Mouse (Mus musculus): ENCODE measurements at regions not wholly inside any gene's neighbourhood (a gene's known extent, or its start where the extent isn't known, plus 50 kb on each side); places are given as distances from the start of the nearest gene placed in this dataset.

DNA sequence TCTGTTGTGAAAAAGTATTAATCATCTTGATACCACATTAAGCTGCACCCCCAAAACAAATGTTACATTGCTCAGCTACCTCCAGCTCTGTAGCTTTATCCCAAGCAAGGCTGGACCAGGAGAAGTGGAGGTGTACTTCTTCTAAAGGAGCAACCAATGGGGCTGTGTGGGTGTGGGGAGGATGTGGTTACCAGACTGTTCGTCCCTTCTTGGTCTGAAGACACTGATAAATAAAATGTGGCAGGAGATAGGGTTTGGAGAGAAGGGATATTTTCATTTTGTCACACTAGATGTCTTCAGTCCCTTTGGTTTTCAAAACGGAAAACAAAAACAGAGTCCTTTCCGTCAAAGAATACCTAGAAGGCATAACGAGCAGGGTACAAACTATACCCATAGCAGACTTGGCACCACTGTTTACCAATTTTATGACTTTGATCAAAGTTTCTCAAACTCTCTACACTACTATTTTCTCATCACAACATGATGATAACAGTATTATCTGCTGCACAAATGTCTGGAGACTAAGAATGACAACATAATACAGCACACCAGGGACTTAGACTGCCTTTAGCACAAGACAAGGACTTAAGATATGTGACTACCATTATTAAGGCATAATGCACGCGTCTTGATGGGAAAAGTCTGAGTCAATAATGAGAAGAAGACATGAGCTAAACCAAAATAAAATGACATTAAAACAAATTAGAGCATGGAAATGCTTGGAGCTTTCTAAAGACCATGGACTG, 253.4 kb upstream of the Rag2 start:
- no peak for DNase-seq

DNA sequence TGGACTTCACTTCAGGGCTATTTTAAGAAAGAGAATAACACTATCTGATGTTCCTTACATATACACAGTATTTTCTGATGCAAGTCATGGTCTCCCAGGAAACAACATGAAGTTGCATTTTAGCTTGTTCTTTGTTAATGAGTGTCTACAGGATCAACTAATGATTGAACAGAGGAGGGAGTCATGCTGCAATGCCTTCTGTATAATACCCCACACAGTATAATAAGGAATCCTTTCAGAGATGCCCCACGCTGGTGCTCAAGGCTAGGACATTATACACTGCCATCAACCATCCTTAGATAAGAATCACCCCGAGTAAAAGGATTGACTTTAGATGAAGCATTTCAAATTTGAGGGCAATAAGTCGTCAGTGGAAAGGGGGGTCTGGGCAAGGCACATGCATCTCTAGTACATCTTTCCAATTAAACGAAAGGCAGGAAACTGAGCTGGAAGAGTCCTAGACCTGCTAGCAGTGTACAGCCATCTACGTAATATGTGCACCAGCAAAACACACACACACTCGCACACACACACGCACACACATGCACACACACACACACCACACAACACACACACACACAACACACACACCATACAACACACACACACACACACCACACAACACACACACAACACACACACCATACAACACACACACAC, 252.6 kb upstream of the Rag2 start:
- DNase-seq, result no peak

DNA sequence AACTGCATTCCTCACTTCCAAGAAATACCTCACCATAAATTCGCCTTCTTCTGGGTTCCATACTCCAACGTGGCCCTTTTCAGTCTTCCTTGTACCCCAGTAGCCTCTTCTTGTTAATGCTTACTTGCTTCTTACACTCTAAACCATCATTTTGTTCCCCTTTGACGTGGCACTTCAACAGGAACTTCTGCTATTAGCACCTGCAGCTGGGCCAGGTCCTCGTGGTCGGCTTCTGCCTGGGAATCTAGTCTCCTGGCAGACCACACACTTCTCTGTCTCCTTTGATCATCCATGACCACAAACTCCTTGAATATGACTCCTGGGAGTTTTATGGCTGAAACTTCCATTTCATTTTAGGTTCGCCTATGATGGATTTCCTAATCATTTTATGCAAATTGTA, 243.9 kb upstream of the Rag2 start:
- DNase-seq, result no peak

DNA sequence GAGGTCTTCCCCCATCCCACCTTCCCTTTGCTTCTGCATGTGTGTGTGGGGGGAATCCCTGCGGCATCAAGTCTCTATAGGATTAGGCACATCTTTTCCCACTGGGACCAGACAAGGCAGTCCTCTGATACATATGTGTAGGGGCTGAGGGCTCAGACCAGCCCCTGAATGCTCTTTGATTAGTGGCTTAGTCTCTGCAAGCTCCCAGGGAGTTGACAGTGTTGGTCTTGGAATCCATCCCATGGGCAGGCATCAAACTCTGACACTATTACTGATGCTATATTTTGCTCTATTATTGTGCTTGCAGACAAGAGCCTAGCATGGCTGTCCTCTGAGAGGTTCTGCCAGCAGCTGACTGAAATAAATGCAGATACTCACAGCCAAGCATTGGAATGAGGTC, 209.5 kb upstream of the Rag2 start:
- no peak for DNase-seq

DNA sequence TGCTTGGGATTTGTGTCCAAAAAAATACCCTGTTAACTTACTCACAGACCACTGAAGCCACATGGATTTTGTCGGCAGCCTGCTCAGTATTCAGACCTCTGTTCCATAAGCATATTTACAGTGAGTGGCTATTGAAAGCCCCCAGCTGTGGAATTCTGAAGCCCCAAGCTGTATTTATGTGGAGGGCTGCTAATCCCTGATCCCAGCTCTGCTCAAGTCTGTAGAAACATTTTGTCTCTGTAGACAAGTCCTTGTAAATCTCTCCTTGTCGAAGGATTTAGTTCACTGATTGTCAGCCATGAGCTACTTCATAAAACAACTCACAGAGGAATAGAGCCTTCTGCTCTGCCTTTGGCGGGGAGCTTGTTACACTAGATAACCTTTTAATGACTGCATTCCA, 207.8 kb upstream of the Rag2 start:
- no peak for DNase-seq

DNA sequence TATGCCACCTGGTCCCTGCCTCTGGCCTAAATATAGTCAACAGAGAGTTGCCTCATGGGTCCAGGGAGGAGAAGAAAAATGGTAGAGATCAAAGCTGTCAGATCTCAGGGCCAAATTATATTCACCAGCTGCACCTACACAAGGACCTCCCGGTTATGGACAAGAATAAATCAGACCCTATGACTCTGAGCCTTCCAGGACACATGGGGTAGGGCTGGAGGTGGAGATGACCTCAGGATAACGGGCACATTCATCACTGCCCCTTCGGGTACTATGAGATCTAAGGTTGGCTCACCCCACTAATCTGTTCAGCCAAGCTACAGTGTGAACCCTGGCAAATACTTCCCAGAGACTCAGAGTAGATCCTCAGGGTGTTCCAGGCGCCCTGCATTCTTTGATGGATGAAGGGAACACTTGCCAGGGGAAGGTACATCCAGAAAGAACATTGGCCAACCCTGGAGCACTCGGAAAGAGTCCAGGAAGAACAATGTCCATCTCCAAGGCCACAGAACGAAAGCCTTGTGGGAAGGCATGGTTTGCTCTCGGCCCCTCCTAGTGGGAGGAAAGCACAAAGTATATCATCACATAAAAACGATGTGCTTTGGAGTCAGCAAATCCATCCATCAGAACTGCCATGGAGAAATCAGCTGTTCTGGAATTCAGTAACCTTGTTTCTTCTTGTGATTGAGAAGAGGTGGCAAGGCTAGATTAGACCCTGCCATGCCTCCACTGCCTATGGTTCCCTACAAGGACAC, 191.2 kb upstream of the Rag2 start:
- DNase-seq, result peak; percentile 2

DNA sequence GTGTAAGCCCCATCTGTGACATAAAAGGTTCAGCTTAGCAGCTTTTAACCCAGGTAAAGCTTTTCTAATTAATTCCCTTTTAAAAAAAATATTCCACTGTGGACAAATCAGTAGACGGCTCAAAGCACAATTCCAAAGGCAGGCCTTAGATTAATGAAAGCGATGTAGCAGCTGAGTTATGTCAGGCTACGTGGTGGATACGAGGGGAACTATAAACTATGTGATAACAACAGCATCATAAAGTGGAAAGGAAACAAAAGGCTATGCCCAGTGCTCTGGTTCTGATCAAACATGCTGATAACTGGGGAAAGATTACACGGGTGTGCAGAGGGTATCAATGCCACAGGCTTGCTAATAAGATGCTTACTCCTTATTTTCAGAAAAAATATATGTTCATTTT, 184.3 kb upstream of the Rag2 start:
- no peak for DNase-seq

DNA sequence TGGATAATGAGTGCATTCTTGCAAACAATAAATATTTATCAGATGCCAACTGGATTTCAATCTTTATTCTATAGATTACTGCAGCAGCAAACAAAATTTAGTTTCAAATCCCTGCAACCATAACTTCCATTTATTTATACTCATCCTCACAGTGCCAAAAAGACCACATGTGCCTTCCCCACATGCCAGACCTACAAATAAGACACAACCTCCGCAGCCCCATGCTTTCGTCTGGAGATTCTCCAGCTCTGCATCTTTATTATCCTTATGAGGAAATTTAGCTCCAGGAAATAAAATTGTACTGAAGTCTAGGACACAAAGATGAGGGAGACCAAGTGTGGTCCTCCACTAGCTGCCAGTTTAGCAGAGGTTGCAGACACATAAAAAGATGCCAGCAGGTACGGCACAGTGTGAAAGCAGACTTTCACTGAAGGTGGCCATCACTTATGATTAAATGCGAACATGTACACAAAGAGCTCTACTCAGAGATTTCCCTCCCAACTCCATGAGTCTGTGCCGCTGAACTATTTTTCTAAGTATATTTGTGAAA, 183.4 kb upstream of the Rag2 start:
- no peak for DNase-seq

DNA sequence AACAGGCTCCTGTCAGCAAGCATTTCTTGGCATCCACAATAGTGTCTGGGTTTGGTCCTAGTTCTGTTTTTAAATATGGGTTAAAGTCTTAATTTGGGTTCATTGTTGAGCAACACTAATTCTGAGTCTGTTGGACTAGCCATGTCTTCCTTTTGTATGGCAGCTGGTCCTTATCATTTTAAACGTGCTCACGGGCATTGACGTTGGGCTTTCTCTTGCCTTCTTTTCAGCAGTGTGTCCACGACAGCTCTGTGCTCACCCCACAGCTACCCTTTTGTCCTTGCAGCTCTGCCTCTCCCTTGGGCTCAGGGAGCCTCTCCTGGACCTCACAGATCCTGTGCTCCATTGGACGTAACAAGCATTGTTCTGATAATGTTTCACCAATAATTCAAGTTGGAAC, 168.9 kb upstream of the Rag2 start:
- no peak for DNase-seq

DNA sequence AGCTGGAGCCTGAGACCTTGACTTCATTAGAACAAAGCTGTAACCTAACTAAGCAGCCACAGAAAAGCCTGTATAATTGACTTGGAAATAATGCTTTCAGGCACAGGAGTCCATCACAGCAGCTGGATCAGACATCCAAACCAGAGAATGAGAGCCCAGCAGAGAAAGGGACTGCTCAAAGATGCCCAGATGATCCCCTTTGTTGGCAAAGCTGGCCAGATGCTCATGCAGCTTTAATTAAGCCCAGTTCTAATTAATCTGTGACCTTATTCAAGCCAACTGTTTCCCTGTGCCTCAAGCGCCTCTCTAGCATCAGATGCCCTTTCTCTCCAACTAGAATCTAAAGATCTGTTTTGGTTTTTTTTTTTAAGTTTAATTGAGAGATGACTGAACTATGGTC, 165.6 kb upstream of the Rag2 start:
- DNase-seq, result no peak

DNA sequence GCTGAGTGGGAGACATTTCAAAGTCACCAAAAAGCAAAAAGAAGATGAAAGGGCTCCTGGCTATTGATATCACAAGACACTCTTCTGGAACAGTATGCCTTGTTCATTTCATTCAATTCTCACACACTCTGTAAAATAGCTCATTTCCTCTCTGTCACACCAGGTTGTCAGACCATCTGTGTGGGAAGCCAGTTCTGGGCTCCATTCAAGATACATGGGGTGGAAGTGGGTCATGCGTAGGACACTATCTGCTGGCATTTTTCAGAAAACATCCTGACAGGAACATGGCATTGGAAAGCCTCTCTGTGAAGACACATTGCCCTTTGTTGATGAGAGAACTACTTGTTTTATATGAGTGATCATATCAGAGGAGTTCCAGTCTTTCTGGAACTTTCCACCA, 162.1 kb upstream of the Rag2 start:
- no peak for DNase-seq

DNA sequence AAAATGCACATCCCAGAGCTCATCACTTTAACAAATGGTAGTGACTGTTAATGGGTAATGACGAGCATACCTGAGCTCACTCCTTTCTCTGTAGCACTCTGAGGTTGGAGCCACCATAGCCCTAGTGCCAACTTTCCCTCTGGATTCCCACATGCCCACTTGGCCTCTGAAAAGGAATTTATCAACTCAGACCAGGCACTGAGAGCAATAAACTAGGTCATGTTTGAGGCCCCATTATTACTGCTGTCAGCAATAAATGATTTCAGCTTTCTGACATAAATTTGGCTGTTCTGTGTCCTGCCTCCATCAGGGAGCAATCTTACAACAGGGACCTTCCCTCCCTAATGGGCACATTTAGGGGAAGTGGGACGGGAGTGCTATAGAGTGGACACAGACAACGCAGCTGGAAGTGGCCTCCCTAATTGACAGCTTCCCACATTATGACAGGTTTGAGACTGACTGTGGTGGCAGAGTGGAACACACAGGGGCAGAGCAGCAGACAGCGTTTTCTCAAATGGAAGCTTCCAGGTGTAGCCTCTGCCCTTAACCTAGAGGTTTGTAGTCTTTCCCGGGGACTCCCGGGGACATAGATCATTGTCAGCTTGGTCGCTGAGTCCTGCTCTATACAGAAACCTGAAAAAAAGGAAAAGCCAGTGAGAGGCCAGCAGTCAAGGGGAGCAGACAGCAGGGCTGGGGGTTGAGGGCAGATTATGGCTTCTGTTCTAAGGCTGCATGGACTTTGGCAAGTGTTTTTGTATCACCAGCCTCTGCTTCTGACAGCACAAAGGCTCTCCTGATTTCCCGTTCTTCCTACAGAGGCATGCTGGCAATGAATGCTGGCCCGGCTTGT, 160.0 kb upstream of the Rag2 start:
- DNase-seq, result no peak

DNA sequence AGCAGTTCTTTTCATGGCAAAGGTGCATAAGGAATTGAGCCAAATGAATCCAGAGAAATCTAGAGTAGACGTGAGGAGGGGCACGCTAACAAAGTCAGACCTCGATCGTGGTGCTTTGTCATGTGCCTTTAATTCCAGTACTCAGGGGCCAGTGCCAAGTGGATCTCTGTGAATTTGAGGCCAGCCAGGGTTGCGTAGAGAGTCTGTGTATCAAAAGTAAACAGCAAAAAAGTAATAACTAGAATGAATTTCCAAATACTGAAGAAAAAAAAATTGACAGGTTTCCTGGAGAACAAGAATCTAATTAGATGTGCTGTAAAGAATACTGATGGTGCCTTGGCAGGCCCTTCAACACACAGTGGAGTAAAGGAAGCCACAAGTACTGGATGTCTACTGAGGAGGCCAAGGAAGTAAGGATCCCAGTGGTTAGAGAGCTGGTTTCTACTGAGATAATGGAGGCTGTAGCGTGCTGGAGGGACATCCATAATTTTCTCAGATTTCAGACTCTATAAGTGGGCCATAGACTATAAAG, 153.9 kb upstream of the Rag2 start:
- DNase-seq, result no peak

DNA sequence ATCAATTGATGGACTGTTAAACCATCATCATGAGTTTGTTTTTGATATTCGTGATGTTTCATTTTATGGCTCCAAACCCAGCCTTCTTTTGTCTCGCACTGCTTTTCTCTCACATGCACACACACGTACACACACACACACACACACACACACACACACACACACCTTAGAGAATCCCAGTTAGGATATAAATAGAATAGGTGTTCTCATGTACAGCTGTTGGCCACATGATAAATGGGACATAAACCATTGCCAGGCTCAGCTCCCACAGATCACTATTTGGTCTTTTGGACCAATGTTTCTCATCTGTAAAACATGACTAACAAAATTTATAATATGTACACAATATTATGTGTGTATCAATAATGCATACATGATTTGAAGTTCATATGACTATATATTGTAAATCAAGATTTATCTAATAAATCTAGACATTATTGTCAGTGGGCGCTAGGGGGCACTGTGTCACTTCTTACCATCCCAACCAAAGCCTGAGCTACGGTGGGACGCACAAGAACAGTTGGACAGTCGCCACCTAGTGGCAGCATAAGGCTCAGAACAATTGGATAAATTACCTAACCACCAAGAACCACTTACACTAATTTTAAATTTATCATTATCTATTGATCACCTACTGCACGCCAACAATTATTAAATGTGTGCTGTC, 151.9 kb upstream of the Rag2 start:
- DNase-seq, result peak; percentile 89

DNA sequence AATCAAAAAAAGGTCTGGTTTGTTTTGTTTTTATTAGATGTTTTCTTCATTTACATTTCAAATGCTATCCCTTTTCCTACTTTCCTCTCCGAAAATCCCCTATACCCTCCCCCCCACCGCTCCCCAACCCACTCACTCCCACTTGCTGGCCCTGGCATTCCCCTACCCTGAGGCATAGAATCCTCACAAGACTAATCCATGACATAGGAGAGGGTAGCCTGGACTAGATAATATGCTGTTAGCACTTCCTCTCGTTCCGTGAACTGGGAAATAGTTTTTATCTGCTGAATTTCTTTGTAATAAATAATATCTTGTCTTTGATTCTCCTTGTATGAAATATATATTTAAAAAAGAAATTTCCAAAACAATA, 151.4 kb upstream of the Rag2 start:
- DNase-seq, result no peak

DNA sequence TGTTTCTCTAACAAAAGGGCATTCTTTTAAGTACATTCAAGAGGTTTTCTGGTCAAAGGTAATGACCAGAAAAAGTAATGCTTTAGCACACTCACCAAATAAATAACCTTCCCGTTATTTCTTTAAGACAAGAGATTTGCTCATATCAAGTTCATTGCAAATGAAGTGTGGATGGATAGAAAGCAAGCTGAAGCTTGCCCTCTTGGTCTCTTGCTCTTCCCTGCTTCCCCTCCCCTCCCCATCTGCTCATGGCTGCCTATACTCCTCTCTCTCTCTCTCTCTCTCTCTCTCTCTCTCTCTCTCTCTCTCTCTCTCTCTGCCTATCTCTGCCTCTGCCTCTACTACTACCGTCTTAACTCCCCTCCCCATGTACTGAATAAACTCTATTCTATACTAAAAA, 147.7 kb upstream of the Rag2 start:
- DNase-seq, result no peak

DNA sequence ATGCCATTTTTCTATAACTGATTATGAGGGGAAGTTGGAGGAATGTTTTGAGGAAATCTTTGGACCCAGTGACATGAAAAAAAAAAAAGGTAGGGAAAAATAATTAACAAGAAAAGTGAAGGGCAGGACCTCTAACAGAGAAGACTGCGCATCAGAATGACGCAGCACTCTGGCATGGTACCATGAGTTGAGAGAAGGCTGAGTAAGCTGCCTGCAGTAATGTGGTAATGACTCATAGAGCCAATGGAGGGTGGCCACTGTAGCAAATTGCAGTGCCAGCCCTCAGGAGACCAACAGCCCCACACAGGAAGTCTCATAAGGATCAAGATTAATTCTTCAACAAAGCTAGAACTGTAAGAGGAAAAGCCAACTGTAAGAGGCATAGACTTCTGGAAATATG, 134.3 kb upstream of the Rag2 start:
- peak; percentile 40 for DNase-seq

DNA sequence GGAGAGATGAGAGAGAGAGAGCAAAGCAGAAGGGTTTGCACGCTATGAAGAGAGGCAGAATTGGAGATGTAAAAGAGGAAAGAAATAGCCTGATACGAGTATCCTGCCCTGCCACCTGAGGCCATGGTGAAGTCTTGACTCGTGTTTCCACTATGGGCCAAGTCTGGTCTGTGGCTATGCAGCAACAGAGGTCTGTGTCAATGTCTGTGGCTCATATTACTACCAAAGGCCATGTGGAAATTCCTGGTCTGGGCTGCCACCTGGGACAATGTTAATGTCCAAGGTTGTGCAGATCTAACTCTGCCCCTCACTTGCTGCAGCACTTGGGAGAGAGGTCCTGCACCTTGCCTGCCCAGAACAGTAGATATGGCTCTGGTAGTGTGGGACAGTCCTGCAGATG, 132.8 kb upstream of the Rag2 start:
- DNase-seq, result no peak

DNA sequence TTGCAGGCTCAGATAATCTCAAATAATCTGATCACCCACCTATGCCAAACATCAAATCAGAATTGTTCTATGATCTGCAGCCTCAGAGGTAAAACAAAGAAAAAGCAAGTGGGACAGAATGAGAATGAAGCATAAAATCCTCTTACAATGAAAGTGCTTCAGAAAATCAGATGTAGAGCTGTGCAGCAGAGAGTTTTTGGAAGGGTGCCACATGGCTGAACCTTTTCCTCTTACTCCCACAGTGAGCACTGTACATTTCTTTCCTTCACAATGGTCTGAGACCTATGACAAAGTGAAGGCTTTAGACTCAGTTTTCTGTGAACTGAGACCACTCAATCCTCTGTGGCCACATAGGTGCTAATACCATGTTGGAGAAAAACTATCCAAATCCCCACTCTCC, 116.4 kb upstream of the Rag2 start:
- no peak for DNase-seq

All from adrenal gland, postnatal 25 days (tissue).